Mouse (Mus musculus) stomach, embryonic 15.5 days (tissue): ENCODE measurements around the gene Allc. TPM values are rescaled to one million over a fixed set of nuclear protein-coding genes. Genes with fewer than 3 reads are reported as not detected.

ENCODE experiments used
- ATAC-seq: fragments of 200-750 bp; cut with Nextera tagmentation; 2 replicates; pipeline ENCODE4 v1.8.0; 2017; ENCODE audit warnings: low read depth, moderate number of reproducible peaks, moderate TSS enrichment; ENCODE audit not compliant: insufficient read depth, low FRiP score
- H3K27ac ChIP-seq: fragments of 300-500 bp; sonication (generic); 2 replicates; pipeline ENCODE4 v1.5.1; 2015; ENCODE audit warnings: mild to moderate bottlenecking, inconsistent platforms
- H3K27me3 ChIP-seq: fragments of 300-500 bp; sonication (generic); replicated peaks from 2 replicates; pipeline ENCODE4 v1.6.1; 2015; ENCODE audit warnings: inconsistent platforms
- H3K36me3 ChIP-seq: fragments of 300-500 bp; sonication (generic); 2 replicates; pipeline ENCODE4 v1.6.1; 2015; ENCODE audit warnings: inconsistent platforms
- H3K4me1 ChIP-seq: fragments of 300-500 bp; sonication (generic); 2 replicates; pipeline ENCODE4 v1.6.1; 2015; ENCODE audit warnings: inconsistent platforms
- H3K4me2 ChIP-seq: fragments of 300-500 bp; sonication (generic); 2 replicates; pipeline ENCODE4 v1.6.1; 2015; ENCODE audit warnings: mild to moderate bottlenecking, inconsistent platforms
- H3K4me3 ChIP-seq: fragments of 300-500 bp; sonication (generic); replicated peaks from 2 replicates; pipeline ENCODE4 v1.5.1; 2015; ENCODE audit warnings: inconsistent platforms
- H3K9ac ChIP-seq: fragments of 300-500 bp; sonication (generic); 2 replicates; pipeline ENCODE4 v1.6.1; 2015; ENCODE audit warnings: inconsistent platforms
- H3K9me3 ChIP-seq: fragments of 300-500 bp; sonication (generic); 2 replicates; pipeline ENCODE4 v1.6.1; 2016; ENCODE audit warnings: inconsistent platforms
- WGBS: fragments of 180-500 bp; shearing (Covaris S2); methylation state at CpG from one replicate; pipeline ENCODE4 v1.1.7; 2015; 5-methylcytosine and 5-hydroxymethylcytosine counted together
- polyA plus RNA-seq: library from polyadenylated mRNA; unstranded; fragments of >200 nt; fragmentation: Nextera tagmentation; extraction: Ambion mirVana; gene quantifications from 2 replicates; pipeline ENCODE4 v1.2.1, GENCODE M21; 2015

Gene Allc
- polyA plus RNA-seq, 1 experiment from 2014 or later, result not detected

DNA sequence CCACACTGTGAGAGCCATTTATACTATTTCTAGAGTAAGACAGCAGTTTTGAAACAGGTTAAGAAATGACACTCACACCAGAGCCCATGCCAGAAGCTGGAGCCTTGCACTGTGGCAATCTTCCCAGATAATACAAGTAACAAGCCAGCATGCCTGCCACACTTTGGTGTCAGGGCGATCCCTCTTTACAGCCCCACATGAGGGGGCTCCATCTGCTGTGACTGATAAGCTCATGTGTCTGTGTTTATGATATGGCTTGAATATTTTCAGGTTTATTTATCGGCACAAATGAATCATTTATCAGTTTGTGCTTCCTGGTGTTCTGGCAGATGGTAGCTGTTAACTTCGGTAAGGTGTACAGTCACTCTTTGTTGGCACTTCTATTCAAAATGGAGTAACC, 4.2 kb downstream of the Allc start:
- Histone ChIP-seq H3K4me3 (no peak overlapping the region), H3K9me3 (no peaks in the 10 kb centered on the region), H3K4me1 (no peaks in the 10 kb centered on the region), H3K27ac (no peak overlapping the region), H3K9ac (no peak overlapping the region), H3K27me3 (no peaks in the 10 kb centered on the region), H3K4me2 (no peak overlapping the region), H3K36me3 (no peaks in the 10 kb centered on the region)
- no peak for ATAC-seq
- 83% methylated on average over 3 of the region's 3 CpGs for WGBS

DNA sequence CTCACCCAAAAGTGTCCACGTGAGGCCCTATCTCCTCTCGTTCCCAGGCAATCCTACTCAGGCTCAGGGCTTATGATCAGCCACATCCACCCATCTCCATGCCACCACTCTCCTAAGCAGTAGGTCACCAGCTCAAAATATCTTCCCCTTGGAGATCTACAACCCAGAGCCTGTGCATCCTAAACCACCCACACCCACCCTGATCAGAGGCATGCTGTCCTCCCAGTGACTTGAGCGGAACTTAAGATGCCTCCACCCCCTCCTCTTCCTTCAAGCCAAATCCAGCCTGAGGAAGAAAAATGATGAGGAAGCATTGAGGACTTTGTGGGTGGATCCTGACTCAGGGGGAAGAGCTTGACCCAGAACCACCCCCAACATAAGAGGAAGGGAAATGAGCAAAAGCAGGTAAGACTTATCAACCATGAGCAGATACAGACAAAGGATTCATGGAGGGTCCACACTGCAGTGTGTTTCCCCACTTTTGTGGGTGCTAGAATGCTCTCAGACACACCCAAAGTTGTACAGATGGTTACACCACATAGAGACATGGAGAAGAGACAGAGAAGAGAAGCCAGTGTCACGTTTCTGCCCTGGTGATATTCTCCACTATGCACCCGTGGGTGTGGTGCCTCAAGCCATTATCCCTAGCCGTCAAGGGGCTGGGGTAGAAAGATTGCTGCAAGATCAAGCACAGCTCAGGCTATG, 6.8 kb downstream of the Allc start:
- Histone ChIP-seq H3K4me2 (no peak overlapping the region), H3K9ac (no peak overlapping the region), H3K4me3 (no peak overlapping the region), H3K27me3 (no peaks in the 10 kb centered on the region), H3K9me3 (no peaks in the 10 kb centered on the region), H3K27ac (no peak overlapping the region), H3K4me1 (no peaks in the 10 kb centered on the region), H3K36me3 (no peaks in the 10 kb centered on the region)
- ATAC-seq, result no peak
- WGBS, result 67% methylated on average over 6 of the region's 6 CpGs

DNA sequence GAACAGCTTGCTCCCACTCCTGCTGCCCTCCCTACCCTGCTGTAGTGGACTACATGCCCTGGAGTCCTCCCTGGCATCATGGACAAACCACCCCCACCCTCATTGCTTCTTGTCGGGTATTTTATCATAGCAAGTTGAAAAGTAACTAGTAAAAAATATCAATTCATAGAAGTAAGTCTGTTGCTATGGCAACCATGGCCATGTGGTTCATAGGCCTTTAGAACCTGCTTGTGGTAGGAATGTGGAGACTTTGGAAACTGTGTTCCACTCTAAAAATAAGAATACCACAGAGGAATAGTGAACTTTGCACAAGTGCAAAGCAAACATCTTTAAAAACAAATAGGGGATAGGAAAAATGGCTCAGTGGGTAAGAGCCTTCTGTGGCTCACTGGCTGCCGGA, 10.1 kb downstream of the Allc start:
- WGBS, result 77% methylated on average over 2 of the region's 2 CpGs
- H3K9me3 ChIP-seq, result no peaks in the 10 kb centered on the region
- H3K9ac ChIP-seq, result no peak overlapping the region
- no peak for ATAC-seq
- H3K36me3 ChIP-seq, result no peaks in the 10 kb centered on the region
- H3K4me3 ChIP-seq, result no peak overlapping the region
- H3K27ac ChIP-seq, result no peak overlapping the region
- H3K27me3 ChIP-seq, result no peaks in the 10 kb centered on the region
- H3K4me2 ChIP-seq, result no peak overlapping the region
- H3K4me1 ChIP-seq, result no peaks in the 10 kb centered on the region

DNA sequence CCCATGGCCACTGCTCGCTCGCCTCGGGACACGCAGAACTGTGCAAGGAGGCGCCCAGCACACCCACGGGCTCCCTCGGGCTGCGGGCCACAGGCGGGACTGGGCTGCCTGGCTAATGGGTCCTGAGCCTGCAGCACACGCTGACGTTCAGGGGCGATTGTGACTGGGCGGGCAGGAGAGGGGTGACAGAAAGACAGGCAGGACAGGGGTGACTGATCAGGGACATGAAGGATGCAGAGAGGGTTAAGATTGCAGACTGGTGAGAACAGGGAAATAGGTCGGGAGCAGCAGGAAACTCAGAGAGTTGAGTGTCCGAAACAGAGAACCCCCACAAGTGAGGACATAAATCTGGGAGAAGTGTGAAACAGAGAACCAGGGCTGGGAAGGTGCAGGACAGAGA, 30.0 kb downstream of the Allc start, which contains the start of gene Dcdc2c:
TSS of gene Dcdc2c (minus strand) at position 101 of the 400 bp plus-strand sequence.
- no peak within 1 kb of the TSS for H3K4me2 ChIP-seq
- ATAC-seq, result no peak
- no peaks in the 10 kb centered on the region for H3K4me1 ChIP-seq
- no peak within 1 kb of the TSS for H3K9ac ChIP-seq
- 59% methylated on average over 15 of the region's 15 CpGs for WGBS
- no peaks in the 10 kb centered on the region for H3K27me3 ChIP-seq
- H3K36me3 ChIP-seq, result no peaks in the 10 kb centered on the region
- H3K27ac ChIP-seq, result no peak within 1 kb of the TSS
- H3K9me3 ChIP-seq, result no peaks in the 10 kb centered on the region
- H3K4me3 ChIP-seq, result no peak within 1 kb of the TSS

GRCm38 (mm10) chr12:28551775-28552174, 30.5 kb downstream of the Allc start:
- no peaks in the 10 kb centered on the region for H3K4me1 ChIP-seq
- no peak overlapping the region for H3K4me2 ChIP-seq
- no peaks in the 10 kb centered on the region for H3K36me3 ChIP-seq
- no peaks in the 10 kb centered on the region for H3K27me3 ChIP-seq
- ATAC-seq, result no peak
- H3K4me3 ChIP-seq, result no peak overlapping the region
- no peak overlapping the region for H3K9ac ChIP-seq
- no peaks in the 10 kb centered on the region for H3K9me3 ChIP-seq
- no peak overlapping the region for H3K27ac ChIP-seq
- WGBS, result 61% methylated on average over 18 of the region's 18 CpGs

- WGBS, result 52% methylated on average over 4 of the region's 4 CpGs
- ATAC-seq, result no peak
- no peaks in the 10 kb centered on the region for H3K4me1 ChIP-seq
- no peak overlapping the region for H3K9ac ChIP-seq
- no peak overlapping the region for H3K4me2 ChIP-seq
- no peaks in the 10 kb centered on the region for H3K9me3 ChIP-seq
- H3K27me3 ChIP-seq, result no peaks in the 10 kb centered on the region
- H3K27ac ChIP-seq, result no peak overlapping the region
- no peak overlapping the region for H3K4me3 ChIP-seq
- no peaks in the 10 kb centered on the region for H3K36me3 ChIP-seq
Observed at GRCm38 (mm10) chr12:28548887-28549286, 33.4 kb downstream of the Allc start.

GRCm38 (mm10) chr12:28514264-28514775, 68.0 kb downstream of the Allc start:
- H3K4me3 ChIP-seq, result no peak overlapping the region
- 29% methylated on average over 1 of the region's 1 CpGs for WGBS
- H3K9ac ChIP-seq, result no peak overlapping the region
- no peaks in the 10 kb centered on the region for H3K27me3 ChIP-seq
- H3K4me2 ChIP-seq, result no peak overlapping the region
- H3K36me3 ChIP-seq, result no peaks in the 10 kb centered on the region
- no peaks in the 10 kb centered on the region for H3K9me3 ChIP-seq
- no peaks in the 10 kb centered on the region for H3K4me1 ChIP-seq
- no peak overlapping the region for H3K27ac ChIP-seq
- ATAC-seq, result no peak

DNA sequence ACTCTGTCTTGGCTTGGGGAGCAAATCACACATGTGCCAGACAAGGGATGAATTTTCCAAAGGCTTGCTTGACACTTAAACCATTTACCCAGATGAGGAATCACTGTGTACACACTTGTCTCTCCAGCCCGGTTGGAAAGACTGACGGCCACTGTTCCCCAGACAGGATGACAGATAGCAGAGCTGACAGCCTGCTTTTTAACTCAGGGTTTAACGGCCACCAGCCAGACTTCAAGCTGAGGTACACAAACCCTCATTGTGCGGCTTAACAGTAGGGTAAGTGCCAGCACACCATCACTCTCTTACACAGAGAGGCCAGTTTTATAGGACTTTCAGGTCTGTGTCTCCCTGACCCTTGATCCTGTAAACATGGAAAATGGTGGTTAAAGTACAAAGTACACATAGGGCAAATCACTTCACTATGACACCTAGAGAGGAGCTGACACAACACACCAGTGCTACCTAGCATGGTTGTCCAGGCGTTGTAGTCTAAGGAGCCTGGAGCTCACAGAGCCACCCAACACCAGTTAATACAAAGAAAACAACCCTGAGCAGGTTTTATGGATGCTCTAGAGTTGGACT, 72.5 kb downstream of the Allc start:
- H3K9ac ChIP-seq, result no peak overlapping the region
- H3K9me3 ChIP-seq, result no peaks in the 10 kb centered on the region
- WGBS, result 28% methylated on average over 5 of the region's 5 CpGs
- no peak overlapping the region for H3K4me3 ChIP-seq
- no peak overlapping the region for H3K27ac ChIP-seq
- ATAC-seq, result no peak
- no peaks in the 10 kb centered on the region for H3K27me3 ChIP-seq
- H3K36me3 ChIP-seq, result no peaks in the 10 kb centered on the region
- H3K4me2 ChIP-seq, result no peak overlapping the region
- H3K4me1 ChIP-seq, result no peaks in the 10 kb centered on the region

Other genes with a start within 250 kb of the Allc start
- gene Dcdc2c, start 30.1 kb downstream of the Allc start, polyA plus RNA-seq, result 0.12 TPM in 1 of 2 replicates, not detected in the other
- gene Colec11, start 40.9 kb upstream of the Allc start, polyA plus RNA-seq, result 1.3 and 2.4 TPM in 2 replicates
- 607 and 697 TPM in 2 replicates for gene Rps7, start 53.4 kb upstream of the Allc start, polyA plus RNA-seq
- gene Rnaseh1, start 67.1 kb upstream of the Allc start, polyA plus RNA-seq, result 26.5 and 30.6 TPM in 2 replicates
- 76.7 and 79.8 TPM in 2 replicates for gene Adi1, start 92.7 kb upstream of the Allc start, polyA plus RNA-seq
- gene Trappc12, start 167.9 kb upstream of the Allc start, polyA plus RNA-seq, result 32.5 and 35.5 TPM in 2 replicates
- 28.0 and 29.7 TPM in 2 replicates for gene Eipr1, start 169.3 kb upstream of the Allc start, polyA plus RNA-seq